Mouse (Mus musculus) midbrain, embryonic 14.5 days (tissue): ENCODE measurements around the gene Rnf157. TPM values are rescaled to one million over a fixed set of nuclear protein-coding genes. Genes with fewer than 3 reads are reported as not detected.

Experiments used
- ATAC-seq: fragments of 200-750 bp; cut with Nextera tagmentation; 2 replicates; pipeline ENCODE4 v1.8.0; 2017; ENCODE audit warnings: moderate number of reproducible peaks, moderate library complexity; ENCODE audit not compliant: low FRiP score, low TSS enrichment
- DNase-seq: peaks from one replicate; pipeline ENCODE4 v3.0.0-alpha.2; 2015
- H3K27ac ChIP-seq: fragments of 300-500 bp; sonication (generic); replicated peaks from 2 replicates; pipeline ENCODE4 v1.5.1; 2014; ENCODE audit warnings: mild to moderate bottlenecking, low read depth, low read length, moderate library complexity
- H3K27me3 ChIP-seq: fragments of 300-500 bp; sonication (generic); 2 replicates; pipeline ENCODE4 v1.6.1; 2014; ENCODE audit warnings: low read length, control low read depth, mixed read lengths; ENCODE audit not compliant: control insufficient read depth, insufficient read depth
- H3K36me3 ChIP-seq: fragments of 300-500 bp; sonication (generic); 2 replicates; pipeline ENCODE4 v1.6.1; 2014; ENCODE audit warnings: low read length, control low read depth; ENCODE audit not compliant: control insufficient read depth, insufficient read depth
- H3K4me1 ChIP-seq: fragments of 300-500 bp; sonication (generic); 2 replicates; pipeline ENCODE4 v1.6.1; 2014; ENCODE audit warnings: mild to moderate bottlenecking, antibody characterized with exemption, low read length, control low read depth; ENCODE audit not compliant: control insufficient read depth, insufficient read depth
- H3K4me2 ChIP-seq: fragments of 300-500 bp; sonication (generic); 2 replicates; pipeline ENCODE4 v1.6.1; 2014; ENCODE audit warnings: mild to moderate bottlenecking, low read length, moderate library complexity
- H3K4me3 ChIP-seq: fragments of 300-500 bp; sonication (generic); replicated peaks from 2 replicates; pipeline ENCODE4 v1.5.1; 2014; ENCODE audit warnings: low read depth, low read length
- H3K9ac ChIP-seq: fragments of 300-500 bp; sonication (generic); replicated peaks from 2 replicates; pipeline ENCODE4 v1.6.1; 2014; ENCODE audit warnings: mild to moderate bottlenecking, low read length, moderate library complexity
- H3K9me3 ChIP-seq: fragments of 300-500 bp; sonication (generic); 2 replicates; pipeline ENCODE4 v1.6.1; 2016; ENCODE audit warnings: low read length, control low read depth, mixed read lengths; ENCODE audit not compliant: control insufficient read depth
- WGBS: fragments of 180-500 bp; shearing (Covaris S2); extraction: QIAGEN DNeasy Blood & Tissue Kit; methylation state at CpG from one replicate; pipeline ENCODE4 v1.1.7; 2014; 5-methylcytosine and 5-hydroxymethylcytosine counted together
- polyA plus RNA-seq: library from polyadenylated mRNA; unstranded; fragments of >200 nt; fragmentation: Nextera tagmentation; extraction: Ambion mirVana; gene quantifications from 2 replicates; pipeline ENCODE4 v1.2.1, GENCODE M21; 2014

The Rnf157 gene
- polyA plus RNA-seq, 1 experiment from 2014 or later: 50.2 TPM

- Histone ChIP-seq H3K4me1 (no peaks in the 10 kb centered on the region), H3K4me3 (no peak overlapping the region), H3K9ac (no peak overlapping the region), H3K36me3 (peaks cover 97% of the 10 kb centered on the region), H3K9me3 (no peaks in the 10 kb centered on the region), H3K4me2 (no peak overlapping the region), H3K27ac (no peak overlapping the region), H3K27me3 (no peaks in the 10 kb centered on the region)
- DNase-seq: no peak
- ATAC-seq: no peak
- 91% methylated on average over 11 of the region's 11 CpGs for WGBS
These were observed 114.6 kb downstream of the Rnf157 start for GRCm38 (mm10) chr11:116298221-116298620.

- DNase-seq (no peak), ATAC-seq (no peak)
- no peaks in the 10 kb centered on the region for H3K9me3 ChIP-seq
- H3K9ac ChIP-seq: no peak overlapping the region
- WGBS: 90% methylated on average over 3 of the region's 3 CpGs
- peaks cover 97% of the 10 kb centered on the region for H3K36me3 ChIP-seq
- no peaks in the 10 kb centered on the region for H3K4me1 ChIP-seq
- no peak overlapping the region for H3K4me3 ChIP-seq
- H3K27ac ChIP-seq: no peak overlapping the region
- no peaks in the 10 kb centered on the region for H3K27me3 ChIP-seq
- H3K4me2 ChIP-seq: no peak overlapping the region
These were observed 115.8 kb downstream of the Rnf157 start for GRCm38 (mm10) chr11:116297017-116297416.

- ATAC-seq (no peak), DNase-seq (no peak)
- no peak overlapping the region for H3K27ac ChIP-seq
- H3K9ac ChIP-seq: no peak overlapping the region
- H3K4me3 ChIP-seq: no peak overlapping the region
- 87% methylated on average over 8 of the region's 8 CpGs for WGBS
- H3K27me3 ChIP-seq: no peaks in the 10 kb centered on the region
- no peaks in the 10 kb centered on the region for H3K9me3 ChIP-seq
- H3K36me3 ChIP-seq: peaks cover 96% of the 10 kb centered on the region
- H3K4me1 ChIP-seq: no peaks in the 10 kb centered on the region
- no peak overlapping the region for H3K4me2 ChIP-seq
These were observed 116.6 kb downstream of the Rnf157 start for GRCm38 (mm10) chr11:116296191-116296734.

GRCm38 (mm10) chr11:116294319-116294718 lies 118.5 kb downstream of the Rnf157 start:
- no peak overlapping the region for H3K4me2 ChIP-seq
- no peak for ATAC-seq
- H3K9ac ChIP-seq: no peak overlapping the region
- no peaks in the 10 kb centered on the region for H3K9me3 ChIP-seq
- peak; percentile 86 for DNase-seq
- peaks cover 96% of the 10 kb centered on the region for H3K36me3 ChIP-seq
- no peaks in the 10 kb centered on the region for H3K27me3 ChIP-seq
- H3K27ac ChIP-seq: no peak overlapping the region
- 42% methylated on average over 5 of the region's 5 CpGs for whole genome bisulfite sequencing
- no peaks in the 10 kb centered on the region for H3K4me1 ChIP-seq
- H3K4me3 ChIP-seq: no peak overlapping the region

GRCm38 (mm10) chr11:116293538-116294137 lies 119.2 kb downstream of the Rnf157 start:
- no peak overlapping the region for H3K27ac ChIP-seq
- no peak overlapping the region for H3K4me3 ChIP-seq
- no peaks in the 10 kb centered on the region for H3K9me3 ChIP-seq
- no peak for ATAC-seq
- H3K4me2 ChIP-seq: no peak overlapping the region
- WGBS: 85% methylated on average over 12 of the region's 12 CpGs
- no peaks in the 10 kb centered on the region for H3K4me1 ChIP-seq
- H3K9ac ChIP-seq: no peak overlapping the region
- peaks cover 96% of the 10 kb centered on the region for H3K36me3 ChIP-seq
- DNase-seq: no peak
- no peaks in the 10 kb centered on the region for H3K27me3 ChIP-seq

GRCm38 (mm10) chr11:116292401-116292800 lies 120.4 kb downstream of the Rnf157 start:
- H3K9ac ChIP-seq: no peak overlapping the region
- DNase-seq: no peak
- 88% methylated on average over 13 of the region's 13 CpGs for WGBS
- H3K4me3 ChIP-seq: no peak overlapping the region
- no peaks in the 10 kb centered on the region for H3K9me3 ChIP-seq
- no peak for ATAC-seq
- H3K27me3 ChIP-seq: no peaks in the 10 kb centered on the region
- no peaks in the 10 kb centered on the region for H3K4me1 ChIP-seq
- H3K4me2 ChIP-seq: no peak overlapping the region
- peaks cover 98% of the 10 kb centered on the region for H3K36me3 ChIP-seq
- H3K27ac ChIP-seq: no peak overlapping the region

GRCm38 (mm10) chr11:116290556-116290955 lies 122.3 kb downstream of the Rnf157 start:
- H3K9me3 ChIP-seq: no peaks in the 10 kb centered on the region
- no peak overlapping the region for H3K9ac ChIP-seq
- H3K27ac ChIP-seq: no peak overlapping the region; the same call in 1 of the 2 replicates
- no peak overlapping the region for H3K4me2 ChIP-seq
- peaks cover 82% of the 10 kb centered on the region for H3K36me3 ChIP-seq
- no peak for DNase-seq
- H3K4me1 ChIP-seq: no peaks in the 10 kb centered on the region
- WGBS: 90% methylated on average over 8 of the region's 8 CpGs
- H3K4me3 ChIP-seq: no peak overlapping the region
- H3K27me3 ChIP-seq: no peaks in the 10 kb centered on the region
- ATAC-seq: no peak

- Histone ChIP-seq H3K9ac (no peak overlapping the region), H3K4me1 (no peaks in the 10 kb centered on the region), H3K27ac (no peak overlapping the region), H3K9me3 (no peaks in the 10 kb centered on the region), H3K4me2 (no peak overlapping the region), H3K36me3 (peaks cover 51% of the 10 kb centered on the region), H3K4me3 (no peak overlapping the region), H3K27me3 (peaks cover 25% of the 10 kb centered on the region)
- ATAC-seq: no peak
- WGBS: 74% methylated on average over 5 of the region's 5 CpGs
- DNase-seq: no peak
These were observed 125.5 kb downstream of the Rnf157 start for GRCm38 (mm10) chr11:116287351-116287750.
